Mouse (Mus musculus) heart, adult 18-20 months (tissue): ENCODE data around the gene Gabrq. TPM values are rescaled to one million over a fixed set of nuclear protein-coding genes. Genes with fewer than 3 reads are reported as not detected.
A peak's percentile ranks its signal among the peaks of the same experiment; 100 is the strongest.

Source experiments
- DNase-seq, 2 experiments: peaks; one replicate each; pipeline ENCODE4 v3.0.0; 2021 to 2022; ENCODE audit warnings: mixed read lengths in 1 of 2
- long read RNA-seq, 2 experiments: library from polyadenylated mRNA; stranded (forward); transcript quantifications; one replicate each; pipeline ENCODE4 v2.0.0; 2021
- total RNA-seq, 2 experiments: library from RNA; stranded (reverse); gene quantifications; 2 replicates each; pipeline ENCODE4 v1.2.3; 2021

Gabrq gene
- not detected for total RNA-seq
- long read RNA-seq, experiment 1 = 0 reads
- long read RNA-seq, experiment 2 = 0 reads

GRCm38 (mm10) chrX:72824776-72825588 is at the start of gene Gabrq:
Gene Gabrq, plus strand, starts transcription at chrX:72825178.
- no peak for DNase-seq

- no peak for DNase-seq
Measured at GRCm38 (mm10) chrX:72788773-72789557, 36.0 kb upstream of the Gabrq start.

- DNase-seq = no peak
Measured at GRCm38 (mm10) chrX:72789558-72789871, 35.5 kb upstream of the Gabrq start.

- peak; percentile 15 to 82 for DNase-seq
Measured at GRCm38 (mm10) chrX:72819594-72819993, 5.4 kb upstream of the Gabrq start.

- no peak for DNase-seq
Measured at GRCm38 (mm10) chrX:72823310-72823709, 1.7 kb upstream of the Gabrq start.

GRCm38 (mm10) chrX:72825589-72825905 is 569 bp downstream of the Gabrq start:
- DNase-seq = no peak

Other genes with a start within 250 kb of the Gabrq start
- gene Gabra3, start 168.3 kb upstream of the Gabrq start, total RNA-seq = under 1 TPM; 0.13 to 0.15 TPM
- 10 to 100 TPM; 28.3 to 30.9 TPM for gene Cetn2, start 93.2 kb downstream of the Gabrq start, total RNA-seq
- gene Nsdhl, start 93.4 kb downstream of the Gabrq start, total RNA-seq = 1 to 10 TPM; 4.2 to 6.4 TPM
- 1 to 10 TPM in 1 of 2 experiments, under 1 TPM in 1; 0.77 to 1.8 TPM for gene Zfp185, start 162.2 kb downstream of the Gabrq start, total RNA-seq
- not detected for gene Pnma5, start 211.9 kb downstream of the Gabrq start, total RNA-seq
- gene Pnma3, start 239.6 kb downstream of the Gabrq start, total RNA-seq = not detected